Mouse (Mus musculus): ENCODE results near the gene Nprl2. TPM values are rescaled to one million over a fixed set of nuclear protein-coding genes. Genes with fewer than 3 reads are reported as not detected.

Gene Nprl2
- 66.7 and 73.7 TPM in 2 replicates for polyA plus RNA-seq (2015; fragmentation: Nextera tagmentation; extraction: Ambion mirVana)

DNA sequence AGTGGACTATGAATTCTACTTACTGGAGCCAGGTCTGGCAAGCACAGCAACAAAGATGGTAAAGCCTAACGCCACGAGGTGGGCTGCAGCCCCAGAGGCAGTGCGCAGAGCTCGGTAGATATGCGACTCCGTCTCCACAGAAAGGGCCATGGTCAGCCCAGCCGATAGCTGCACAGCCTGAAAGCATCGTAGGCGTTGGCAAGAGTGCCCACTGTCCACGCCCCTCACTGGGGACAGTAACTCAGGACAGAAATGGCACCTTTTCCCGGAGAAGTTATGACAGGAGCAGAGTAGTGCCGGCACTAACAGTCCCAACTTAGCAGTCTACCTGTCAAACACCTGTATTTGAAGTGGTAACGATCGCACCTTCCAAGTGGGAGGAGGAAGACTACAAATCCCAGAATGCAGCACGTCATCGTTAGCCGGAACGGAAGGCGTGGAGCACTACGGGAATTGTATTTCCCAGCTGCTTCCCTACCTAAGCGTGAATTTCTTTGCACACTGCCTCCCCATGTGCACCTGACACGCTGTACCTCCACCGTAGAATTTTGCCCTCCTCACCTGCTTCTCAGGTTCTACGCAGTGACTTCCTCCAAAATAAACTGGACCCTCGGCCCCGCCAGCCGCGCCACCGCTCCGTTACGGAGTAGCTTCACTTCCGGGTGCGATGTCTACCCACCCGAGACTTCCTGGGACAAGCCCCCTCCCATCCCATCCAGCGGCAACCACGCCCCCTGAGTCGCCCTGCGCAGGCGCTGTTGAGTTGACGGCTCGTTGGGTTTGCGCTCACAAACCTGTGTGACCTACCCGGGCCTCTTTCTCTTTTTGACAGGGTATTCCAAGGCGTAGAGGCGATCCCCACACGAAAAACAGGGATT, at the start of gene Nprl2, which contains the start of gene Cyb561d2:
Gene Nprl2, plus strand, starts transcription at position 753 of the 878 bp plus-strand sequence.
Gene Cyb561d2, minus strand, starts transcription at position 720 of the 878 bp plus-strand sequence.
- peak within 1 kb of the TSS; percentile 82 for H3K9ac ChIP-seq
- H3K4me3 ChIP-seq = peak within 1 kb of the TSS; percentile 65
- WGBS = 1% methylated on average over 46 of the region's 46 CpGs
- H3K9me3 ChIP-seq = no peaks in the 10 kb centered on the region
- peaks cover 59% of the 10 kb centered on the region for H3K4me1 ChIP-seq (replicated peaks)
- H3K4me2 ChIP-seq = peak within 1 kb of the TSS; percentile 91
- no peaks in the 10 kb centered on the region for H3K27me3 ChIP-seq
- peak within 1 kb of the TSS; percentile 64; the same call in 1 of the 2 replicates for H3K27ac ChIP-seq (replicated peaks)
- peaks cover 56% of the 10 kb centered on the region for H3K36me3 ChIP-seq
- peak; percentile 84 for ATAC-seq (ENCODE audit: low read depth)

DNA sequence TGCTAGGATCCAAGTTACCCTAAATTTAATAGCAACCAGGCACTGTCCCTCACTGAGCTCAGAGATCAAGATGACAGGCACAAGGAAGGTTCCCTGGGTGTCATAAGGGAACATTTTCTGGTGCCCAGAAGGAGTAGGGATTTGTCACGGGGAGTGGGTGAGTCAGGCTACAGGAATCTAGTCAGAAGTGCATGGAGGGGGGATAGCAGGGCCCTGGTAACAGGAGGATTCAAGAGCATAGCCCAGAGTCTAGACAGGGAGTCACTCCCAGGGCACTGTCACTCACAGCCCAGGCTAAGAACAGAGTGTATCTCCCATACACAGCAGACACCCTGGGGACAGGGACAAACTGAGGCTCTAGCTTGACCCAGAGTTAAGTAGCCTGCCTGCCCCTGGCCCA, 48.5 kb upstream of the Nprl2 start:
- Histone ChIP-seq H3K4me2 (no peak overlapping the region), H3K4me1 (replicated peaks) (peaks cover 41% of the 10 kb centered on the region), H3K27ac (replicated peaks) (peak overlapping the region; percentile 62), H3K9me3 (no peaks in the 10 kb centered on the region), H3K9ac (no peak overlapping the region), H3K4me3 (no peak overlapping the region), H3K27me3 (no peaks in the 10 kb centered on the region), H3K36me3 (peaks cover 14% of the 10 kb centered on the region)
- no peak for ATAC-seq (ENCODE audit: low read depth)
- WGBS = 50% methylated on average over 1 of the region's 1 CpGs

DNA sequence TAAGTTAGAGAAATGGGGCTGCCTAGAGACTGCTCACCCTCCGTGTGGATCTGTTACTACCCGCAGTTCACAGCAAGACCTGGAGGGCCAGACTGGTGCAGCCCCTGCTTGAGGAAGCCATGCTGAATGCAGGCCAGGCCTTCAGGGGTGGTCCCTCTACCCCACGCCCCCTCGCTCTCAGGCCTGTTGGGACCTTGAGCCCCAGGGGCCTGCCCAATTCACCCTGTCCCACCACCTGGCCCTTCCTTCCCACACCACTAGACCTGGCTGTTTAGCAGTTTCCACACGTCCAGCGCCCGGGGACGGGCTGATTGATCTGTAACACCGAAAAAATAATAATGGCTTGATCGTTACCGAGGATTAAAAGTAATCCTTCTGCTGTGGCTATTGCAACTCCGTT, 47.8 kb upstream of the Nprl2 start:
- 67% methylated on average over 12 of the region's 12 CpGs for WGBS
- Histone ChIP-seq H3K9me3 (no peaks in the 10 kb centered on the region), H3K4me2 (no peak overlapping the region), H3K9ac (no peak overlapping the region), H3K27ac (replicated peaks) (0 out of 2 replicates have a peak overlapping the region, but pooled peaks have one; percentile 62), H3K27me3 (no peaks in the 10 kb centered on the region), H3K4me1 (replicated peaks) (peaks cover 41% of the 10 kb centered on the region), H3K36me3 (peaks cover 14% of the 10 kb centered on the region), H3K4me3 (no peak overlapping the region)
- no peak for ATAC-seq (ENCODE audit: low read depth)

DNA sequence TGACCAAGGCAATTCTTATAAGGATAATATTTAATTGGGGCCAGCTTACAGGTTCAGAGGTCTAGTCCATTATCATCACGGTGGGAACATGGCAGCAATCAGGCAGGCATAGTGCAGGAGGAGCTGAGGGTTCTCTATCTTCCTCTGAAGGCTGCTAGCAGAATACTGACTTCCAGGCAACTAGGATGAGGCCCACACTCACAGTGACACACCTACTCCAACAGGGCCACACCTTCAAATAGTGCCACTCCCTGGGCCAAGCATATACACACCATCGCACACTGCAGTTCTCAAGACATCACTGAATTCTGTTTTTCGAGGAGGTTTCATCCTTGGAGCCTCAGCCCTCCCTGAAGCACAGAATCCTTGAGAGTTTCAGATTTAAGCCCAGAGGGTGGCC, 45.7 kb upstream of the Nprl2 start:
- H3K4me2 ChIP-seq = no peak overlapping the region
- H3K4me3 ChIP-seq = no peak overlapping the region
- no peaks in the 10 kb centered on the region for H3K27me3 ChIP-seq
- H3K9me3 ChIP-seq = no peaks in the 10 kb centered on the region
- ATAC-seq (ENCODE audit: low read depth) = no peak
- H3K9ac ChIP-seq = no peak overlapping the region
- peaks cover 37% of the 10 kb centered on the region for H3K4me1 ChIP-seq (replicated peaks)
- H3K27ac ChIP-seq (replicated peaks) = no peak overlapping the region
- WGBS = 96% methylated on average over 3 of the region's 3 CpGs
- H3K36me3 ChIP-seq = peaks cover 18% of the 10 kb centered on the region

DNA sequence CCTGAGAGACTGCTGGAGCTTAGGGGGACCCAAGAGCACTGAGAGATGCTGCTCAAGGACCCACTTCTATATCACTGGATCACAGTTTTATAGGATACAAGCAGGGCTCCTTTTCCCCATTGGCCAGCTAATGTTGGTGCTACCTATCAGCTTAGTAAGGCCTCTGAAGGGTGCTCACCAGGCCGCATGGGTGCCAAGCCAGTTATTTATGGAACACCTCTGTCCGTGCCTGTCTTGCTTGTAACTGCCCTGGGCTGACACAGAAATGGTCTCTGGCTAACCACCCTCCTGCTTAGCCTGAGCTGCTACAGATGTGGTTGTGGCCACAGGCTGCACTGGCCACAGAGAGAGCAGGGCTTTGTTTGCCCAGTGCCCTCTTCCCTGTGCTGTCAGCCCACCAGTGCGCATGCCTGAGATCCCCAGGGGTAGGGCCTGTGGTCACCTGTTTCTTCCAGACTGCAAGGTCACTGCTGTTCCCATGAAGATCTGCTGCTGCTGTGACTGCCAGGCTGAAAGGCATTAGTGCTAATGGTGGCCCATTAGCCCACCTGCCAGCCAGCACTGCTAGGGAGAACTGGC, 41.2 kb upstream of the Nprl2 start:
- peaks cover 18% of the 10 kb centered on the region for H3K36me3 ChIP-seq
- H3K9ac ChIP-seq = 0 out of 2 replicates have a peak overlapping the region, but pooled peaks have one; percentile 31
- WGBS = 75% methylated on average over 3 of the region's 3 CpGs
- H3K27me3 ChIP-seq = no peaks in the 10 kb centered on the region
- peaks cover 46% of the 10 kb centered on the region for H3K4me1 ChIP-seq (replicated peaks)
- H3K9me3 ChIP-seq = no peaks in the 10 kb centered on the region
- H3K27ac ChIP-seq (replicated peaks) = peak overlapping the region; percentile 56
- no peak overlapping the region for H3K4me3 ChIP-seq
- ATAC-seq (ENCODE audit: low read depth) = no peak
- H3K4me2 ChIP-seq = no peak overlapping the region

DNA sequence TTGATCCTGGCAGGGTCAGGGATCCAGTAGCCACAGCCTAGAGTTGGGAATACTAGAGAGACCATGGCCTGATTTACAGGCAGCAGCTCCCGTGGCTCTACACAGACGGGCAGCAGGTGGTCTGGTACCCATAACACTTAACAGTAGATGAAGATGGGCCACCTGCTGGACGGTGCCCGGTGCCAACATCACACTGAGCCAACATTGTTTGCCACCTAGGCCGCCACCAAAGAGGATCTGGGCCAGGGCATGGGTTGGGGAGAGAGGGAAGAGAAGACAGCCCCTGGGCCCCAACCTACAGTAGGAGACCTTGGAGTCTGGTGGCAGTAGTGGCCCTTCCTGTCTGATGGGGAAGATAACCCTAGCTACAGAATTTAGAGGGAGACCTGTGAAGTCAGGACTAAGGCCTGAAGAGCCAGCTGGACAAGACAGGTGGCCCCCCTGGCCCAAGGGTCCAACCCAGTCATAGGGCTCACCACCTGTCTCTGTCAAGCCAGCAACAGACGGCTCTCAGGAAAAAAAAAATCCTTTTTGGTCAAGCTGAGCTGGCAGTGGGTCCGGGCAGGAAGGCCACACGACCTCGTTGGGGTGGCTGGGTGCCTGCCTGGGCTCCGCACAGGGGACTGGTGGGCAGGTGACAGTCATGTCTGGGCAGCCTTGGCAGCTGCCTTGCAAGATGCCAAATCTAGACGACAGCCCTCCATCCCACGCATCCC, 39.7 kb upstream of the Nprl2 start:
- ATAC-seq (ENCODE audit: low read depth) = no peak
- Histone ChIP-seq H3K4me1 (replicated peaks) (peaks cover 61% of the 10 kb centered on the region), H3K27ac (replicated peaks) (no peak overlapping the region), H3K9ac (no peak overlapping the region), H3K4me3 (no peak overlapping the region), H3K9me3 (no peaks in the 10 kb centered on the region), H3K36me3 (peaks cover 17% of the 10 kb centered on the region), H3K4me2 (no peak overlapping the region), H3K27me3 (no peaks in the 10 kb centered on the region)
- 79% methylated on average over 12 of the region's 12 CpGs for WGBS

DNA sequence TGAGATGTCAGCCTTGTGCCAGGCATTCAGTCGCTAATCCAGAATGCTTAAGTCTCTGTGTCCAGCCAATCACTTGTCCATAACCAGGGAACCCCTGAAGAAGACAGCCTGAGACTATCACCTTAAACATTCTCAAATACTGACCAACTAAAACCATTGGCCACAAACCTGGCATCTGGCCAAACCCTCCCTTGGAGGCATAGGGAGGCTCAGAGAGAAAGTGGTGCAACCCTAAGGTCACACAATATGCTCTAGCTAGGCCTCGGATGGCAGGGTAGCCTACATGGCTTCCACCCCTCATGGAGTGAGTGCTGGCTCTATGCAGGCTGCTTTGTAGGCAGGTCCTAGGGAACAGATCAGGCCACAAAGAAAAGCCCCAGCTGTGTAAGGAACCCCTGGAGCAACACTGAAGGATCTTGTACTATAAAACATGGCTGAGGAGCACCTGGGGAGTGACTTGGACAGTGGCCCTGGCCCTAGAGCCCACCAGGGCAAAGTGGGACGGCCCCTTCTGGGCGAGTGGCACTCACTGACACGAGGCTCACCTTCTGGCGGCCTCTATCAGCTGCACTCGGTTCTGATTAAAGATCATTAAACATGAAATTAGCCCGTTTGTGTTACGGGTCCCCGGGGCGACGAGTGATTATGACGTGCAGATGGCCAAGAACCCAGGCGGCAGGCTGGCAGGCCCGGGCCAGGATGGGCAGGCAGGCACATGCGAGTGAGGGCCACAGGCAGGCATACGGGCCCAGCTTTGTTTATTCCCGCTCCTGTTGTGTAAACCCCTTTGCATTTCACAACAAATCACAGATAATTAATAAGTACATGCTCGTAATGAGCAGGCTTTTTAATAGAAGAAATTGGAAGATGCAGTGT, 37.1 kb upstream of the Nprl2 start:
- peak overlapping the region; percentile 36; the same call in 1 of the 2 replicates for H3K9ac ChIP-seq

DNA sequence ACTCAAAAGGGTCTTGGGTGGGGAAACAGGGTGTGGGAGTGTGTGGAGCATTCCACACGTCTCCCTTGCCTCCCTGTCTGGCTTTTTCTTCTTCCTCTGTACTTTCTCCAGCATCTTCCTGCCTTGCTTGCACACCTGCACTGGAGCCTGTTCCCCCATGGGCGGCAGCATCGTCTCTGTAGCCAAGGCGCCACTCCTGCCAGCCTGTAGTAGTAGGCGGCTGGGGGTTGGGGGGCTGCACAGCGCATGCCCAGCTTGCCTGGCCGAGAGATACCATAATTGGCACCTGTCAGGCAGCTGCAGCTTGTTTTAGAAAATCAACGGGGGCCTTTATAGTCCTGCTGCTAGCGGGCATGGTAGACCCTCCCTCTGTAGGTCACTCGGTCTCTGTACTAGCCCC, 33.8 kb upstream of the Nprl2 start:
- Histone ChIP-seq H3K4me3 (no peak overlapping the region), H3K9me3 (no peaks in the 10 kb centered on the region), H3K36me3 (peaks cover 3% of the 10 kb centered on the region; the same call in 1 of the 2 replicates), H3K9ac (0 out of 2 replicates have a peak overlapping the region, but pooled peaks have one; percentile 1), H3K27ac (replicated peaks) (peak overlapping the region; percentile 86), H3K4me1 (replicated peaks) (peaks cover 100% of the 10 kb centered on the region), H3K4me2 (no peak overlapping the region), H3K27me3 (no peaks in the 10 kb centered on the region)
- ATAC-seq (ENCODE audit: low read depth) = no peak; the same call in 1 of the 2 replicates
- WGBS = 35% methylated on average over 10 of the region's 10 CpGs

More for the DNA sequence above, 37.1 kb upstream of the Nprl2 start:
- Histone ChIP-seq H3K4me1 (replicated peaks) (peaks cover 87% of the 10 kb centered on the region), H3K27ac (replicated peaks) (peak overlapping the region; percentile 90), H3K9me3 (no peaks in the 10 kb centered on the region), H3K4me2 (no peak overlapping the region), H3K4me3 (no peak overlapping the region), H3K27me3 (no peaks in the 10 kb centered on the region), H3K36me3 (peaks cover 7% of the 10 kb centered on the region; the same call in 1 of the 2 replicates)
- 35% methylated on average over 19 of the region's 19 CpGs for WGBS
- ATAC-seq (ENCODE audit: low read depth) = peak; percentile 62

DNA sequence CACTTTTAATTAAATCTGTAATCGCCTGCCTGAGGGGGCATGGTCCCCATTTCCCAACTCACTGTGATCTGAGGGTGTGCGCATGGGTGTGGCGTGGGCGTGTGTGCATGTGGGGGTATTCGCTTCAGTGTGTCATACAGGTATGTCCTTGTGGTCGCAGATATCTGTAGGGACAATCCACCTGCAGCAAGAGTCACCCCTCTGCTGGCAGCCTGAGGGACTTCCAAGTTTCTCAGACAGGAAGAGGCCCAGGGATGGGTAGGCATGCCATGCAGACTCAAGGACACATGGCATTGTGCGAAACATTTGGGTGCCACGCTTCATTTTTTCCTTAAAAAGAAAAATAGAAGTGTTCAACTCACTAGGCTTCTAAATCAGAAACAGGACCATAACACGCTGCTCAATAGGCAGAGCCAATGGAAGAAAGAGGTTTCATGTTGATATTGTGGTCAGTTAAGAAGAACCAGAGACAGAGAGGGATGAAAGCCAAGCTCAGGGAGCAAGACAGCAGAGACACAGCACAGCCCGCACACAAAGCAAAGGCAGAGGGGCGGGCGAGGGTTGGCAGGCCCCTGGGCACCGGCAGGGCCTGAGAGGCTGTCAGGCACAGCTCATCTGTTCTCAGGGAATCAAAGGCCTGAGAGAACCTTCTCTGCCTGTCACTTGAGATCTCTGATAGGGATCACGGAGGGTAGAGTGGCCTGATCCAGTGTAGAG, 31.5 kb upstream of the Nprl2 start:
- no peaks in the 10 kb centered on the region for H3K9me3 ChIP-seq
- H3K27me3 ChIP-seq = no peaks in the 10 kb centered on the region
- WGBS = 71% methylated on average over 14 of the region's 14 CpGs
- H3K4me1 ChIP-seq (replicated peaks) = peaks cover 90% of the 10 kb centered on the region
- H3K36me3 ChIP-seq = peaks cover 3% of the 10 kb centered on the region; the same call in 1 of the 2 replicates
- H3K27ac ChIP-seq (replicated peaks) = peak overlapping the region; percentile 86
- no peak overlapping the region for H3K9ac ChIP-seq
- H3K4me2 ChIP-seq = no peak overlapping the region
- no peak for ATAC-seq (ENCODE audit: low read depth)
- H3K4me3 ChIP-seq = no peak overlapping the region

DNA sequence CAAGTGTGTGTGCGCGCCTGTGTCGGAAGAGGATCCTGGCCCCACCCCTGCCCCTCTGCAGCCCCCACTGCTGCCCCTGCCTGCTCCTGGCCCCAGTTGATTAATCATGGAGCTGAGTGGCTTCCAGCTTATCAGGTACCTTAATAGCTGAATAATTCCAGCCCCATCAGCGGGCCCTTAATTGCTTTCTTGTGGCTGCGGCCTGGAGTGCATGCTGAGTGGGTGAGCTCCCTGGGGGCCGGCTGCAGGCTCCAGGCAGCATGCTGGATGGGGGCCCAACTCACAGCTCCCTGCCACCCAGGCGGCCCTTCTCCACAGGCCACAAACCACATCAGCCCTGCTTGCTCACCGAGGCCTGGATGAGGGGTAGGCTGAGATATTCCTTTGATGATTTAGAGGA, 30.6 kb upstream of the Nprl2 start:
- Histone ChIP-seq H3K9ac (peak overlapping the region; percentile 38; the same call in 1 of the 2 replicates), H3K27me3 (no peaks in the 10 kb centered on the region), H3K9me3 (no peaks in the 10 kb centered on the region), H3K36me3 (peaks cover 3% of the 10 kb centered on the region; the same call in 1 of the 2 replicates), H3K4me2 (no peak overlapping the region), H3K4me3 (no peak overlapping the region), H3K27ac (replicated peaks) (peak overlapping the region; percentile 86), H3K4me1 (replicated peaks) (peaks cover 81% of the 10 kb centered on the region)
- ATAC-seq (ENCODE audit: low read depth) = no peak
- WGBS = 30% methylated on average over 8 of the region's 8 CpGs

Measured in neural tube, embryonic 13.5 days (tissue).